Mouse (Mus musculus) testis, adult 2 months (tissue): ENCODE results near the gene Gatad2a.

Source experiments
- CTCF ChIP-seq: fragments of 200-500 bp; IDR thresholded peaks from 2 replicates; pipeline ENCODE4 v1.5.1; 2012; ENCODE audit warnings: low read depth, mild to moderate bottlenecking, inconsistent platforms, low read length, moderate library complexity; ENCODE audit not compliant: control insufficient read depth, insufficient read depth, insufficient replicate concordance
- POLR2A ChIP-seq: fragments of 200-500 bp; IDR thresholded peaks from 2 replicates; pipeline ENCODE4 v1.6.1; 2012; ENCODE audit warnings: low read depth, mild to moderate bottlenecking, inconsistent platforms, low read length, moderate library complexity; ENCODE audit not compliant: control insufficient read depth

DNA sequence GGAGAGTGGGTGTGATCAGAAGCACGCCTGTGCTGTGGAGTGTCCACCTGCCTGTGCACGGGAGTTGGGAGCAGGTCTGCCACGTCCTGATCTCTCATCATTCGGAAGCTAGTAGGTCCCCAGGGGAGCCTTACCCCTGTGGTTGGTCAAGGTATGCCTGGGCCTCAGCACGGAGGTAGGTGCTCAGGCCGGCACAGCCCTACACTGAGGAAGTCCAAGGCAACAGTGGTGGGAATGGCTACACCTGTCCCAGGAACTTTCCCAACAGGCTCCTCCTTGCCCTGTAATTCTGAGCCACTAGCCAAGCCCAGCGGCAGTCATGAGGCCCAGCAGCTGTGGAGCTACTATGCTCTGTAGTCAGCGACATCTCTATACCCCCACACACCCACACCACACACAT lies 116.5 kb downstream of the Gatad2a start:
- no peak for TF ChIP-seq CTCF
- no peak for TF ChIP-seq POLR2A
